Mouse (Mus musculus) monocyte, adult 5-6 weeks (primary cell): Measurements from ENCODE around the gene Nckap5l. TPM values are rescaled to one million over a fixed set of nuclear protein-coding genes. Genes with fewer than 3 reads are reported as not detected.
A peak's percentile ranks its signal among the peaks of the same experiment; 100 is the strongest.

ENCODE experiments used
- ATAC-seq: fragments of 153-309, 156-312 bp; replicated peaks from 2 replicates; pipeline ENCODE4 v1.8.0; 2017; ENCODE audit warnings: mild to moderate bottlenecking; ENCODE audit not compliant: low TSS enrichment, insufficient number of reproducible peaks, severe bottlenecking, poor library complexity, low FRiP score
- total RNA-seq: library from RNA; stranded (forward); fragments of 200-1000, 200-491, 200-594 nt; gene quantifications from 3 replicates; pipeline ENCODE4 v1.2.3, GENCODE M21; 2017

Gene Nckap5l
- total RNA-seq = 1.2 to 3.4 TPM (median 1.2 TPM) in 3 replicates

DNA sequence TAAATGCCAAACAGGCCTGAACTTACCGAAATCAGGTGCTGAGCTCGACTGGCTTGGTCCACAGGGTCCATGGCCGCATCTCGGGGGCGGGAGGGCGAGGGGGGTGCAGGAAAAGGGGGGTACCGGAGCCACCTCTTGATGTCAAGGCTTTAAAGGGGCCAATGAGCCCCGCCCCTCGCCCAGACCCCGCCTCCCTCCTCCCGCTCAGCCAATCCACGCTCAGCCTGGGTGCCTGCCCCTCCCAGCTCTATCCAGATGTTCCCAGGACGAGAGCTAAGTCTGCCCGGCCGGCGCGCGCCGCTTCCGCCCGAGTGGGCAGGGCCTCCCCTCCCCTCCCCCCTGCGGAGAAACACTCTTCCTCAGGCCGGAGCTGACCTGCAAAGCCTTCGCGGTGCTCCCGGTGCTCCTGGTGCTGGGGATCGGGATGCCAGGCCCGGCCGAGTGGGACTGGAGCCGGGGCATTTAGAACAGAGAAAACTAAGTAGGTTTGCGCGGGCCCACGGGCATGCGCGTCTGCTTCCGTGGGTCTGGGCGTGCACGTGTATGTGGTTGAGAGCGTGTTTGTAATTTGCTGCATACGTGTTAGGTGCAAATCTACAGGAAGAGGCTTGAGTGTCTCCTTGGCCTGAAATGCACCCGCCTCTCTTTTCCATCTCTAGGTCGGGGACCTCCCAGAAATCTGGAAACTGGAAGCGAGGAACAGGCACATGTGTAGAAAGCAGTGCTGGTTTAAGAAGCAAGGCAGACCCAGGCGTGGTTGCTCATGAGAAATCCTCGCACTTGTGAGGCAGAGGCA lies at the start of gene Nckap5l:
Nckap5l (minus strand) TSS at position 143 of the 796 bp plus-strand sequence.
- ATAC-seq = peak; percentile 87

DNA sequence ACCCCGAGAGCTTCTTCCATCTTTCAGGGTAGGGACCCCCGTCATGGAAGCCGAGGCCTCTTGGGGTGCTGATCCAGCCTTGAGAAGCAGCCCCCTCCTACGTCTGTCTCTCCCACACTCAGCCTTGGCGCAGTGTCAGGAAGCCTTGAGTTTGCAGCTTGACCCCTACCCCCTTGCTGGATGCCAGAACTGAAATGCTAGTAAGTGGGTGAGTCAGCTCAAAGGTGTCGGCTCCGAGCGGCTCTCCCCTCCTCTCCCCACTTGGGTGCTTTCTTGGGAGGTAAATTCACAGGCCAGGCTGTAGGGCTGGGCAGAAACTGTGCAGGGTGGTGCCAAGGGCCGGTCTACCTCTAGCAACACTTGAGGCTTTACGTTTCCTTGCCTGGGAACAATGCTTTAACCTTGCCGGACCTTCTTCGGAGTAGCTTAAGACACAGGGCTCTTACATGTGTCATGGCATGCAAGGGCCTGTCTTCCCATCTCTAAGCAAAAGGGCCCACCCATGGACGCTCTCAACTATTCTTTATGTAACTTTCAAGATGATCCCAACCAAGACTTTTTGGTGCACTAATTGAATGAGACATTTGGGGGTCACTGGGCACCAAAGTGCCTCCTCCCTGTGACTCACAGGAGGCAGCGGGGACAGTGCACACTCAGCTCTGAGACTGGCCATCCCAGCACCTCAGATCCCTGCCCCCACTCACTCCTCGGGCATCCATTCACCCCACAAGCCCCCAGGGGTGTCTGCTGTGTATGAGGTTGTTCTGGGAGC lies 48.0 kb upstream of the Nckap5l start:
- no peak for ATAC-seq

DNA sequence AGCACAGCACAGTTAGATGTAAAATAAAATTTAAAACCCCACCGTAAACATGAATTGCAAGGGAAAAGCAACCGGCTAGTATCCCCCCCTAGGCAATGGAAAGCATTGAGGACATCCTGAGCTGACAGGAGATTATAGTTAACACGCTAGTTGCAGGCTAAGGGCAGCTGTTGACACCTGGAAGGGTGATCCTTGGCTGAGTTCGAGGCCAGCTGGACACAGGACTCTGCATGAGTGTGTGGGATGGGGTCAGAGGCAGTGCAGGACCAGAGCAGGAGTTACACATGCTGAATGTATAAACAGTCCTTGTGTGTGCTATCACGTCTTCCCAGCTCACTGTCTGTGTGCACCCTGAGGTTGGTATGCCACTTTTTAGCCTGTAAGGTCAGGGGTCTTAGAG lies 45.7 kb upstream of the Nckap5l start:
- no peak for ATAC-seq

DNA sequence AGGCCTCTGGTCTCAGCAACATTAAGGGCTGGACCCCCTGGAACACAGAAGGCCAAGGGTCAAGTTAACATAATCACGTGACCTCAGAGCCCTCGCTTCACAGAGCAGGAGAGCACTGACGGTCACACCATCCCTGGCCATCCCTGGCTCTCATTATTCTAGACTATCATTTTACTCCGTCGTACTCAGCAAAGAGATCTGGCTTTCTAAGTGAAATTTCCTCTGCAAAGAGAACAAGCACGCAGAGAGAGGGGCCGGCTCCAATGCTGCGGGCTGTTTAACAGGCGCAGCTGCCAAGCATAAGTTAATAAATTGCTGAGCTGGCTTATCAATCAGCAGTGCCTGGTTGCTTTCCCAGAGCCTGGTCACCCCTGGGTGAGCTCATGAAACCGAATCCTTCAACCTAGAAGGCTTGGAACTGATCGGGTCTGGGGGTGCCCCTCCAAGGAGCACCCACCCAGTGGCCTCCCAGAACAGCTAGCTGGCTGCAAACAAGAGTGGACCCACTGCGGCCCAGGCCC lies 44.8 kb upstream of the Nckap5l start:
- no peak for ATAC-seq

DNA sequence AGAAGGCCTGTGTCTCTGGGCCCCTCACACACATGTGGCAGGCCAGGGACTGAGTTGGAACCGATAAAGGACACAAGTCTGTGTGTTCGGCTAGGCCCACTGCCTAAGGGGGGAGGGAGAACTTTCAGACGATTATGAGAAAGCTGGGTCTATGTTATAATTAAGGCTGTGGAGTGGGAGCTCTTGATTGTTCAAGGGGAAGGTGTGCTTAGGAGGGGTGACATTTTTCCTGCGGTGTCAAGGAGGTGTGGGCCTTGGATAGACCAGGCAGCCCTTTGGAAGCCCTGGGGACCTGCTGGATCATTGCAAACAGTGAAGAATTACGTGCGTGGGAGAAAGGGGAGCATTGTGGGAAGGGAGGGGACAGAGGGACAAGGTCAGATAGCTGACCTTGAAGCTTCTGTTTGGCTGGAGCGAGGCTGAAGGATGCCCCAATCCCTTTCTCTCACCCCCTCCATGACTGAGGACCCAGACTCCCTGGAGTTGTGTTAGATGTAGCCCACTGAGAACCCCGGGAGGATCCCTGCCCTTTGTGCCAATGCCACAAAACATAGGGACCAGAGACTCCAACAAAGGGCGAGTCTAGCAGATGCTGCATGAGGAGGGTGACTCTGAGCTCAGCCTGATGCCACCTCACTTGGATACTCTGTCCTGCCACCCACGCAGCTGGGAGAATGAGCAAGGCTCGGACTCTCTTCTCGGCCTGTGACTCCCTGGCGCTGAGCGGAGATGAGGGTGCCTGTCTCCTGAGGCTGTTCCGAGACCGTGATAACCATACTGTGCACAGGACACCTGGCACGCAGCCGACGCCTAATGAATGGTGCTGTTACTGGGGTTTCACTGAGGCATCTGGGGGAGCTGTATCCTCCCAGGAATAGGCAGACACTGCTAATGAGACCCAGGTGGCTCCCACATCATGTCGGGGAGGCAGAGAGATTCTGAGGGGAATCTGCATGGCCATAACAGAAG lies 44.0 kb upstream of the Nckap5l start:
- no peak for ATAC-seq

DNA sequence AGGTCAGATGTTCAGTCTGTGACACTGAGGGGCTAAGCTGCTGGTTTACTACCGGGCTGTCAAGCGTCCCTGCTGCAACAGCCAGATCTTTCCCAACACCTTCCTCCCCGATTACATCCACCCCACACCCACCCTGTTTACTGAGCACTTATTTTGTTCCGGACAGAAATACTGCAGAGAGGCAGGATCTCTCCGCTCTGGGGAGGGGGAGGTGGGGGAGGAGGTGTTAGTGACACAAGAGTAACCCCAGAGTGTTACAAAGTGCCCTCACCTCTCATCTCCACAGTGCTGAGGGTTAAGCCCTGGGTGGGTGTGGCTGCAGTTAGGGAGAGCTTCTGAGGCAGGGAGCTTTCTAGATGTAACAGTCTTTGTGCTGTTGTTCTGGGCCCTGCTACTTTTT lies 42.8 kb upstream of the Nckap5l start:
- no peak for ATAC-seq

DNA sequence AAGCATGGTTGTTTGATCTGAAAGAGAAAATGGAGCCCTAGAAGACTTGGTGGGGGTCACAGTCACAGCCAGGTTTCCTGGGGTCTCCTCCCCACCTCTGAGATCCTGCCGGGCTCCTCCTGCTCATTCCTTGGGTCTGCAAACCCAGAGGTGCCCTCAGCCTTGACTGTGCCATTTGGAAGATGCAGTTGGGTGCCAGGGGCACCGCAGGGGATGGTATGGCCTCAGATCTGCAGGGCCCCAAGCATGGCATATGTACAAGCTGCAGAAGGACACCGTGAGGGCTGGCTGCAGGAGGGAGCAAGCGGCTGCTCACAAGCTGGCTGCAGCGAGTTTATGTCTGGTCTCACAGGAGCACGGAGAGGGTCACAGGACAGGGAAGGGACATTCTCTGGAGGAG lies 42.2 kb upstream of the Nckap5l start:
- ATAC-seq = no peak

DNA sequence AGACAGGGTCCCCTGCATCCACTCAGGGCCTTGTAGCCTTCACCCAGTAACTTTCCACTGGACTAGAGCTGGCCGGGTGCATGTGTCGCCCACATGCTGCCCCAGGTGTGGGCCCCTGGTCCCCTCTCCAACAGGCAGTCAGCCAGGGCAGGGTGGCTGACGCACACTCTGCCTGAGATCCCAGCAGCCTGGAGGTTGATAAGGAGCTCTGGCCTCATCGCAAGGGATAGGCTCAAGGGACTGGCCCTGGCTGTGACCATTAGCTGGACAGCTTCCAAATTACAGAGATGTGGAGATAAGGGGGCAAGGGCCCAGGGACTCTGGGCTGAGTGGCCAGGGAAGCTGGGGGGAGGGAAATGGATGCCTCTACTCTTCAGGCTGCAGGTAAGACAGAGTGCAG lies 41.2 kb upstream of the Nckap5l start:
- no peak for ATAC-seq

DNA sequence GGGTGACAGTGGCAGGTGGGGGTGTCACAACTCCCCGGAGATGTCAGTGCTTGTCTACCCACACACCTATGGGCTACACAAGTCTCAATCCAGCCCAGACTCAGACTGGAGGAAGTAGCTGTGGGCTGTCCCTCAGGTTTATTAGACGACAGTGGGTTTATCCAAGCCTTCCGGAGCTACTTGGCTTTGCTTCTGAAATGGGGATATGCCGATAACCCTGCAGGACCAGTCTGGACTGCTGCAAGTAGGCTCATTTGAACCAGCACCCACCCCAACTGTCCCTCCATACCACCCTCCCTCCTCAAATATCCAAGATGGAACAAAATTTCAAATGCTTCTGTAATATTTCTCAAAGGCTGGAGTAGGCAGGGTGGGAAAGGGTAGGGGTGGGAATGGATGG lies 40.8 kb upstream of the Nckap5l start:
- ATAC-seq = 0 out of 2 replicates have a peak, but pooled peaks have one; percentile 6

DNA sequence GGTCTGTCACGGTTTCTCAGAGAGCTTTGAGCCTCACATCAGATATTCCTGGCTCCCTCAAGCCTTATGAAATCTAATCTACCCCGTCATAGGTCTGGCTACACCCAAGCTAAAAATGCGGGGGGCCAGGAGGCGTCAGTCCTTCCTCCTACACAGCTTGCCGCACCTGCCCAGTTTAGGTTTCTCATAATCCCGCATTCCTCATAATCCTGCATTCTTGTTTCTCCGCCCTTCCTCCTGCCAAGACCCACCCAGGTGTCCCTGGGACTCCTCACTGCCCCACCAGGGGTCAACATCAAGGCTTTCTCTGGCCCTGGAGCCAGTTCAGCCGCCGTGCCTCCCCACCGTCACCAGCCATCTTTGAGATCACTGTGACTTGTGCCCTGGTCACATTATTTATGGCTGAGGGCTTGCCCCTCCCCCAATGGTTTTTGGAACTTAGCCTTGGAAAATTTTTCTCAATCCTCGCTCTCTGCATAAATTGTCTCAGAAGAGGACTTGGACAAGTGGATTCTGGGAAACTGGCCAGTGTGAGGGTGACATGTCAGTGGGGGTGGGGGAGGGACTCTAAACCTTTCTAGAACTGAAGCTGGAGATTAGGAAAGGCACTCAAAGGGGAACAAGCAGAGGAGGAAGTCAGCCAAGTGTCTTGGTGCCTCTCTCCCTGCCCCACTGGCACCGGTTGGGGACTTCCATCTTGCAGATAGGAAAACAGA lies 40.1 kb upstream of the Nckap5l start:
- peak; percentile 71 for ATAC-seq

DNA sequence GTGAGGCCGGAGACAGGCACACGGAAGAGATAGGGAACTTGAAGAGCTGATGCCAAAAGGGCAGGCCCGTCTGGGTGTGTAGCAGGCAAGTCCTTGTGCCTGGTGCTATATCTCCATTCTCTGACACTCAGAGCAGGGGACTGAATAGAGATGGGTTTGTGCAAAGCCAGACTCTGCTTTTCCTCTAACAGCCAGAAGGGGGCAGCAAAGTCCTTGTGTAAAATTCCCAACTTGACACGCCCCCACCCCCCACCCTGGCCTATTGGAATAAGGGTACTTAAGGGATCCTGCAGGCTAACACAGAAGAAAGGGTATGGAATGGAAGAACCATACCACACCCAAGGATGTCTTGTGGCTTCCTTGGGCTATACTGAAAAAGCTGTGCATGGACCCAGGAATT lies 39.5 kb upstream of the Nckap5l start:
- no peak for ATAC-seq

DNA sequence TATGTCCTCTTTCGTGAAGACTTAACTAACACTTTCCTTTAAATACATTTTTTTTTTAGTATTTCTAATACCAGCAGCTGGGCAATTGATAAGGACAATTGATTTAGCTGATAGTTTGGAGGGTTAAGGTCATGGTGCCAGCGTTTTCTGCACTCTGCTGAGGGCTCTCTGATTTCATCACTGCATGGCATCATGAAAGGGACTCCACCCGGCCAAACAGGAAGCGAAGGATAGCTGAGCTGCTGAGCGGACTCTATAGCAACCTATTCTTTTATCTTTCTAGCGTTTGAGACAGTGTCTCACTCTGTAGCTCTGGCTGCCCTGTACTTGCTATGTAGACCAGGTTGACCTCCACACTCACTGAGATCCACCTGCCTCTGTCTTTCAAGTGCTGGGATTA lies 27.2 kb upstream of the Nckap5l start:
- peak; percentile 82 for ATAC-seq

DNA sequence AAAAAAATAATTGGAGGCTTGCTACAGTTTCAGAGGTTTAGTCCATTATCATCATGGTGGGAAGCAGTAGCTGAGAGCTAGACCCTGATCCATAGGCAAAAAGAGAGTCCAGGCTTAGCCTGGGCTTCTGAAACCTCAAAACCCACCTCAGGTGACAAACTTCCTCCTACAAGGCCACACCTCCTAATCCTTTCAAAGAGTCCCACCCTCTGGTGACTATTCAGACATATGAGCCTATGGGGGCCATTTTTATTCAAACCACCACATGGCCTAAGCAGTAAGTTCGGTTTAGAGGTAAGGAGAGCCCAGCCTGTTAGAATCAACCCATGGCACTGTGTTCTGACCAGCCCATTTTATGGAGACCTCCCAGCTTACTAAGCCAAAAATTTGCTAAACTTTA lies 18.3 kb upstream of the Nckap5l start:
- no peak for ATAC-seq

DNA sequence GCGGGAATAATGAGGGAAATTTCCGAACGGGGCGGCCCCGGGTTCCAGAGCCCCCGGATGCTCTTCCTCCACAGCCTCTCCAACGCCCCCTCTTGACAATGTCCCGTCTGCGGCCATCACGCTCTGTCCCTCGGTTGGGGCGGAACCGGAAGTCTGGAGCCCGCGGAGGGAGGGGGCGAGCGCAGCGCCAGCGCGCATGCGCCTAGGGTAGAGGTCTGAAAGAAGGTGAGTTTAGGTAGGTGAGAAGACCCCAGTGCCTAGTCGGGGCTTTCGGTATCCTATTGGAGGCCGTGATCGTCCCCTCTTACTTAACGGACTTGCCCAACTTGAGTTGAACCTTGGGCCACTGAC lies 17.0 kb upstream of the Nckap5l start, which contains the start of gene Bcdin3d:
Bcdin3d (minus strand) TSS at position 155 of the 351 bp plus-strand sequence.
- peak; percentile 78 for ATAC-seq

DNA sequence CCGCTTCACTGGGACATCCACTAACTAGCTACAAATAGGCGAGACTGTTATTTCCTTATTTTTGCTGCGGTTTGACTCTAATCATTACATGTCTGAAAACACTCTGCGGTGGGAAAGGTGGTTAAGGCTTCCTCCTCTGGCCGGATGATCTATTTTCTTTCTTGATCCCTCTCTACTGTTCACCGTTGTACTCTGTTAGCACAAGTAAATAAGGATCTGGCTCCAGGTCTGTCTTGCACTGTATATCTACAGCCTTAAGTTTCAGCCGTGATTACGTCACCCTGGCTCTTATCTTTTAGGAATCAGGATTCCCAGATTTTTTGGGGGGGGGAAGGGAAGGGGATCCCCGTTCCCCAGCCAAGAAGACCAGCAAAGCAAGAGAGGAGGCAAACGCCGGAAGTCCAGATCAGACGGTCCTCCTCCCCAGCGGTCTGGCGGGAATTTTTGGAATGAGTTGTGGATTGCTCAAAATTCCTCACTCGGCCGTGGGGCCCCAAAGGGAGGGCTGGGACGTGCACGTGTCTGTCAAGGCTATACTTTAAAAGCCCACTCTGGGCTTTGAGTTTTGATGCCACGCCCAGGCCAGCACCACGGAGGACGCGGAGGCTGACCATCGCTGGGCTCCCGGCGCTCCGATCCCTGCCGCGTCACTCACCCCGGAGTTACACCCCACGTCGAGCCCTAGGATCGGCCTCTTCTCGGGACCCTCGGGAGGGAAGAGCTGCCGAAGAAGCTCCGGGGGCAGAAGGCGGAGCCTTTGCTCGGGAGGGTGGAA lies 16.4 kb upstream of the Nckap5l start:
- peak; percentile 4; the same call in 1 of the 2 replicates for ATAC-seq

DNA sequence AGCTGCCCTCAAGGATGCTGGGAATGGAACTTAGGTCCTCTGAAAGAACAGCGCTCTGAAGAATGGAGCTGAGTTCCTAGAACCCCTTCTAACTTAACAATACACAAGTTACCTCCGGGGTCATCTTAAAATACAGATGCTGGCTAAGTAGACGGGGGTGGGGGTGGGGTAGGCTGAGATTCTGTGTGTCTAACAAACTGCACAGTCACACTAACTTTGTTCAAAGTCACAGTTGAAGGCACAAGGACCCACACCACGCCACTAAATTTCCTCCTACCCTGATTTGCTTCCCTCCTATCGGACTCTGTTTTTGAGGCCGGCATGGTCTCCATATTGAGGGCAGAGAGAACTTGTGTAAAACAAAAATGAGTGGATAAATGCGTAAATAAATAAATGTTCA lies 15.4 kb upstream of the Nckap5l start:
- ATAC-seq = no peak

DNA sequence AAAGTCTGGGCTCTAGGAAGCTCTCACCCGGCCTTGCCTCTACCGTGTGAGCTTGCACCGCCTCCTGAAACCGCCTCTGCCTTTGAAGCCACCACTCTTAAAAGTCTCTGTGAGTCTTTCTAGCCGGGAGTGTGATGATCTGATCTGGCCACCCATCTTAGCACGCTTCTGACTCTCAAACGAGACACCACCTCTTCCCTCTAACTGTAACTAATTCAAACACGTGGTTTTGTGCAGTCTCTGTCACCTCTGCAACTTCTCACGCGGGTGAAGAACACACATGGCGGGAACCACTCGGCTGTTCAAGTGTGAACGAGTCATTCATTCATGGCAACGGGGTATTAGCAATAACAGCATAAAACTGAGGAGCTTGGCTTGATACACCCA lies 14.1 kb upstream of the Nckap5l start:
- no peak for ATAC-seq
